Mouse (Mus musculus) thymus, adult 2 months (tissue): ENCODE data around the gene Ddb1.

ENCODE experiments used
- CTCF ChIP-seq: fragments of 200-500 bp; IDR thresholded peaks from 2 replicates; pipeline ENCODE4 v1.5.1; 2012; ENCODE audit warnings: mild to moderate bottlenecking, control low read depth, low read length, moderate library complexity, borderline replicate concordance; ENCODE audit not compliant: control insufficient read depth, poor library complexity, insufficient read depth; ENCODE audit errors: extremely low read depth
- POLR2A ChIP-seq: fragments of 200-500 bp; IDR thresholded peaks from 2 replicates; pipeline ENCODE4 v1.6.1; 2012; ENCODE audit warnings: mild to moderate bottlenecking, low read length, control low read depth, moderate library complexity; ENCODE audit not compliant: control insufficient read depth, poor library complexity, insufficient read depth; ENCODE audit errors: extremely low read depth

GRCm38 (mm10) chr19:10583550-10584146, 21.5 kb upstream of the Ddb1 start:
- no peak for TF ChIP-seq POLR2A
- no peak for TF ChIP-seq CTCF
